Mouse (Mus musculus) lung, embryonic 16.5 days (tissue): Measurements from ENCODE around the gene Cyp2t4. TPM values are rescaled to one million over a fixed set of nuclear protein-coding genes. Genes with fewer than 3 reads are reported as not detected.
A peak's percentile ranks its signal among the peaks of the same experiment; 100 is the strongest.

Experiments used
- ATAC-seq: fragments of 200-750 bp; cut with Nextera tagmentation; 2 replicates; pipeline ENCODE4 v1.8.0; 2017; ENCODE audit warnings: low read depth, mild to moderate bottlenecking, moderate library complexity
- H3K27ac ChIP-seq: fragments of 300-500 bp; sonication (generic); 2 replicates; pipeline ENCODE4 v1.5.1; 2014; ENCODE audit warnings: mild to moderate bottlenecking, control low read depth, low read length
- H3K27me3 ChIP-seq: fragments of 300-500 bp; sonication (generic); 2 replicates; pipeline ENCODE4 v1.6.1; 2014; ENCODE audit warnings: low read depth, low read length, mixed read lengths; ENCODE audit not compliant: control insufficient read depth, insufficient read depth
- H3K36me3 ChIP-seq: fragments of 300-500 bp; sonication (generic); 2 replicates; pipeline ENCODE4 v1.6.1; 2014; ENCODE audit warnings: low read length; ENCODE audit not compliant: control insufficient read depth, insufficient read depth
- H3K4me1 ChIP-seq: fragments of 300-500 bp; sonication (generic); replicated peaks from 2 replicates; pipeline ENCODE4 v1.6.1; 2014; ENCODE audit warnings: low read length, mixed read lengths; ENCODE audit not compliant: control insufficient read depth, insufficient read depth
- H3K4me2 ChIP-seq: fragments of 300-500 bp; sonication (generic); 2 replicates; pipeline ENCODE4 v1.6.1; 2014; ENCODE audit warnings: low read depth, low read length, control low read depth
- H3K4me3 ChIP-seq: fragments of 300-500 bp; sonication (generic); 2 replicates; pipeline ENCODE4 v1.5.1; 2014; ENCODE audit warnings: mild to moderate bottlenecking, low read length, control low read depth
- H3K9ac ChIP-seq: fragments of 300-500 bp; sonication (generic); 2 replicates; pipeline ENCODE4 v1.6.1; 2014; ENCODE audit warnings: low read length, control low read depth
- H3K9me3 ChIP-seq: fragments of 300-500 bp; sonication (generic); 2 replicates; pipeline ENCODE4 v1.6.1; 2016; ENCODE audit warnings: low read length; ENCODE audit not compliant: control insufficient read depth
- WGBS: fragments of 180-500 bp; shearing (Covaris S2); extraction: QIAGEN DNeasy Blood & Tissue Kit; methylation state at CpG from one replicate; pipeline ENCODE4 v1.1.7; 2014; 5-methylcytosine and 5-hydroxymethylcytosine counted together
- polyA plus RNA-seq: library from polyadenylated mRNA; unstranded; fragments of >200 nt; fragmentation: Nextera tagmentation; extraction: Ambion mirVana; gene quantifications from 2 replicates; pipeline ENCODE4 v1.2.1, GENCODE M21; 2015

Cyp2t4 gene
- polyA plus RNA-seq, 1 experiment from 2014 or later: 0.18 TPM

- no peak overlapping the region for H3K9ac ChIP-seq
- 93% methylated on average over 10 of the region's 10 CpGs for WGBS
- H3K4me1 ChIP-seq: peaks cover 8% of the 10 kb centered on the region
- no peaks in the 10 kb centered on the region for H3K9me3 ChIP-seq
- H3K4me2 ChIP-seq: no peak overlapping the region
- H3K27me3 ChIP-seq: no peaks in the 10 kb centered on the region
- H3K36me3 ChIP-seq: peaks cover 81% of the 10 kb centered on the region
- H3K27ac ChIP-seq: no peak overlapping the region
- no peak overlapping the region for H3K4me3 ChIP-seq
- ATAC-seq: no peak
Observed at GRCm38 (mm10) chr7:27189271-27189931, 35.9 kb downstream of the Cyp2t4 start.

GRCm38 (mm10) chr7:27192434-27192833 lies 38.9 kb downstream of the Cyp2t4 start:
- no peak overlapping the region for H3K4me2 ChIP-seq
- no peaks in the 10 kb centered on the region for H3K27me3 ChIP-seq
- no peak overlapping the region for H3K27ac ChIP-seq
- H3K4me3 ChIP-seq: no peak overlapping the region
- peaks cover 59% of the 10 kb centered on the region for H3K36me3 ChIP-seq
- WGBS: 93% methylated on average over 5 of the region's 5 CpGs
- peaks cover 15% of the 10 kb centered on the region for H3K4me1 ChIP-seq
- no peak overlapping the region for H3K9ac ChIP-seq
- ATAC-seq: no peak
- no peaks in the 10 kb centered on the region for H3K9me3 ChIP-seq

- Histone ChIP-seq H3K4me2 (no peak overlapping the region; the same call in 1 of the 2 replicates), H3K4me3 (no peak overlapping the region)
Observed at GRCm38 (mm10) chr7:27193731-27194130, 40.2 kb downstream of the Cyp2t4 start.

GRCm38 (mm10) chr7:27195681-27196611 lies 42.4 kb downstream of the Cyp2t4 start, which contains the start of the genes BC024978 and Snrpa:
TSS of gene BC024978 (plus strand) at chr7:27195781.
TSS of gene Snrpa (minus strand) at chr7:27196271.
- H3K4me3 ChIP-seq: peak within 1 kb of the TSS; percentile 85
- peak within 1 kb of the TSS; percentile 93 for H3K9ac ChIP-seq
- peak within 1 kb of the TSS; percentile 100 for H3K27ac ChIP-seq
- no peaks in the 10 kb centered on the region for H3K27me3 ChIP-seq
- H3K4me2 ChIP-seq: peak within 1 kb of the TSS; percentile 72
- peaks cover 15% of the 10 kb centered on the region for H3K4me1 ChIP-seq
- peak; percentile 99 for ATAC-seq
- peaks cover 26% of the 10 kb centered on the region for H3K36me3 ChIP-seq
- under 1% methylated on average over 64 of the region's 64 CpGs for WGBS
- no peaks in the 10 kb centered on the region for H3K9me3 ChIP-seq

More at GRCm38 (mm10) chr7:27193731-27194130, 40.2 kb downstream of the Cyp2t4 start:
- ATAC-seq: no peak
- Histone ChIP-seq H3K27me3 (no peaks in the 10 kb centered on the region), H3K27ac (no peak overlapping the region), H3K9me3 (no peaks in the 10 kb centered on the region), H3K36me3 (peaks cover 49% of the 10 kb centered on the region), H3K9ac (peak overlapping the region; percentile 22; the same call in 1 of the 2 replicates), H3K4me1 (peaks cover 15% of the 10 kb centered on the region)
- WGBS: 74% methylated on average over 4 of the region's 4 CpGs

- Histone ChIP-seq H3K4me1 (peaks cover 15% of the 10 kb centered on the region), H3K9me3 (no peaks in the 10 kb centered on the region), H3K4me3 (no peak overlapping the region), H3K27ac (no peak overlapping the region), H3K27me3 (no peaks in the 10 kb centered on the region), H3K9ac (no peak overlapping the region), H3K4me2 (no peak overlapping the region), H3K36me3 (peaks cover 15% of the 10 kb centered on the region)
- 80% methylated on average over 3 of the region's 3 CpGs for whole genome bisulfite sequencing
- ATAC-seq: no peak
Observed at GRCm38 (mm10) chr7:27197136-27197535, 43.6 kb downstream of the Cyp2t4 start.

- WGBS: 89% methylated on average over 8 of the region's 8 CpGs
- no peak overlapping the region for H3K4me2 ChIP-seq
- H3K4me3 ChIP-seq: no peak overlapping the region
- H3K4me1 ChIP-seq: peaks cover 15% of the 10 kb centered on the region
- ATAC-seq: no peak
- no peak overlapping the region for H3K9ac ChIP-seq
- no peaks in the 10 kb centered on the region for H3K9me3 ChIP-seq
- peaks cover 10% of the 10 kb centered on the region for H3K36me3 ChIP-seq
- no peaks in the 10 kb centered on the region for H3K27me3 ChIP-seq
- no peak overlapping the region for H3K27ac ChIP-seq
Observed at GRCm38 (mm10) chr7:27197634-27198033, 44.1 kb downstream of the Cyp2t4 start.

GRCm38 (mm10) chr7:27198355-27198754 lies 44.8 kb downstream of the Cyp2t4 start:
- Histone ChIP-seq H3K27me3 (no peaks in the 10 kb centered on the region), H3K4me3 (no peak overlapping the region), H3K9ac (no peak overlapping the region), H3K9me3 (no peaks in the 10 kb centered on the region), H3K4me1 (peaks cover 15% of the 10 kb centered on the region), H3K36me3 (0 out of 2 replicates have a peak, but pooled peaks cover 4% of the 10 kb centered on the region), H3K4me2 (no peak overlapping the region), H3K27ac (no peak overlapping the region)
- no peak for ATAC-seq

GRCm38 (mm10) chr7:27198779-27199178 lies 45.3 kb downstream of the Cyp2t4 start:
- H3K4me3 ChIP-seq: no peak overlapping the region
- H3K36me3 ChIP-seq: peaks cover 3% of the 10 kb centered on the region; the same call in 1 of the 2 replicates
- ATAC-seq: no peak
- no peak overlapping the region for H3K4me2 ChIP-seq
- H3K9ac ChIP-seq: no peak overlapping the region
- peaks cover 12% of the 10 kb centered on the region for H3K4me1 ChIP-seq
- H3K27ac ChIP-seq: no peak overlapping the region
- no peaks in the 10 kb centered on the region for H3K27me3 ChIP-seq
- H3K9me3 ChIP-seq: no peaks in the 10 kb centered on the region
- WGBS: 88% methylated on average over 8 of the region's 8 CpGs
